Mouse (Mus musculus) splenic B cell, adult 2 months (primary cell): ENCODE results near the gene Mrpl44.
A peak's percentile ranks its signal among the peaks of the same experiment; 100 is the strongest.

Source experiments
- DNase-seq: peaks from one replicate; pipeline ENCODE4 v3.0.0-alpha.2; 2011; ENCODE audit warnings: low read depth, low spot score
- H3K27me3 ChIP-seq: 2 replicates; pipeline ENCODE4 v1.6.1; 2012; ENCODE audit warnings: mild to moderate bottlenecking, low read length, moderate library complexity, mixed read lengths; ENCODE audit not compliant: control insufficient read depth, poor library complexity, insufficient read depth, severe bottlenecking
- H3K36me3 ChIP-seq: 2 replicates; pipeline ENCODE4 v1.6.1; 2012; ENCODE audit warnings: mild to moderate bottlenecking, low read length, moderate library complexity, mixed read lengths; ENCODE audit not compliant: control insufficient read depth, poor library complexity, insufficient read depth, severe bottlenecking

Mrpl44 gene

GRCm38 (mm10) chr1:79775927-79776458 is at the start of gene Mrpl44, which contains the start of gene Wdfy1:
Mrpl44 (plus strand) TSS chr1:79776018.
Wdfy1 (minus strand) TSS chr1:79776143.
- DNase-seq, result peak; percentile 97
- Histone ChIP-seq H3K27me3 (no peaks in the 10 kb centered on the region), H3K36me3 (peaks cover 14% of the 10 kb centered on the region)

DNA sequence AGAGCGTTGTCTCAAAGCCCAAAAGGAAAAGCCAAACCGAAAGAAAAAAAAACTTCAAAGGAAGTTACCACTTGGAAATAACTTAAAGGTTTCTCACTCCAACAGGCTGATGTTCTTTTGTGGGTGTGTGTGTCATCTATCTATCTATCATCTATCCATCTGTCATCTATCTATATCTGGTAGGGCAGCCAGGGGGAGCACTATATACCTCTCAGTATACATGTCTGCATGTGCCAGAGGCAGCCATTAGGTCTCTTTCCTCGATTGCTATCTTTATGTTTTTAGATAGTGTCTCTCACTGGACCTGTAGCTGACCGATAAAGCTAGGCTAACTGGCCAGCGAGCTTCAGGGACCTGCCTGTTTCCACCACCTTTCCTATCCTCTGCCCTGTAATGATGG is 41.0 kb upstream of the Mrpl44 start:
- Histone ChIP-seq H3K27me3 (no peaks in the 10 kb centered on the region), H3K36me3 (peaks cover 2% of the 10 kb centered on the region; the same call in 1 of the 2 replicates)
- DNase-seq, result peak; percentile 52

GRCm38 (mm10) chr1:79736408-79736807 is 39.4 kb upstream of the Mrpl44 start:
- H3K36me3 ChIP-seq, result peaks cover 2% of the 10 kb centered on the region; the same call in 1 of the 2 replicates
- no peaks in the 10 kb centered on the region for H3K27me3 ChIP-seq
- DNase-seq, result no peak

DNA sequence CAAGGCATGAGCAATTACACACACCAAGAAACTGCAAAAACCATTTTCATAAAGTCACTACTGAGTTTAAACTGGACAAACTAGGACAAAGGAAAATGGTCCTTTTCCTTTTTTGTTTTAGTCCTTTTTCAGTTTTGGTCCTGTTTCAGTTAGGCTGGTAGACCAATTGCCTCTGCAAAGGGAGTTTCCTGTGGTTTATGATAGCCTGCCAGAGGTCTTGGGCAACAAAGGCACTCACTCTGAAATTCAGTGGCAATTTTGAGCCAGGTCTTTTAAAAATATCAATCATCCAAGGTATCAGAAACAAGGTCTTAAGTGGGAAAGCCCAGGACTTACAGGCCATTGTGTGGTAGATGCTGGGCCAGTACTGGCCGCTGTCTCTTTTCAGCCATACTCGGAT is 36.1 kb upstream of the Mrpl44 start:
- DNase-seq, result no peak
- peaks cover 2% of the 10 kb centered on the region; the same call in 1 of the 2 replicates for H3K36me3 ChIP-seq
- no peaks in the 10 kb centered on the region for H3K27me3 ChIP-seq

GRCm38 (mm10) chr1:79741002-79741401 is 34.8 kb upstream of the Mrpl44 start:
- Histone ChIP-seq H3K27me3 (no peaks in the 10 kb centered on the region), H3K36me3 (peaks cover 2% of the 10 kb centered on the region; the same call in 1 of the 2 replicates)
- no peak for DNase-seq

GRCm38 (mm10) chr1:79742949-79743348 is 32.9 kb upstream of the Mrpl44 start:
- no peak for DNase-seq
- peaks cover 2% of the 10 kb centered on the region; the same call in 1 of the 2 replicates for H3K36me3 ChIP-seq
- no peaks in the 10 kb centered on the region for H3K27me3 ChIP-seq

GRCm38 (mm10) chr1:79743385-79743784 is 32.4 kb upstream of the Mrpl44 start:
- no peak for DNase-seq
- Histone ChIP-seq H3K27me3 (no peaks in the 10 kb centered on the region), H3K36me3 (peaks cover 2% of the 10 kb centered on the region; the same call in 1 of the 2 replicates)

DNA sequence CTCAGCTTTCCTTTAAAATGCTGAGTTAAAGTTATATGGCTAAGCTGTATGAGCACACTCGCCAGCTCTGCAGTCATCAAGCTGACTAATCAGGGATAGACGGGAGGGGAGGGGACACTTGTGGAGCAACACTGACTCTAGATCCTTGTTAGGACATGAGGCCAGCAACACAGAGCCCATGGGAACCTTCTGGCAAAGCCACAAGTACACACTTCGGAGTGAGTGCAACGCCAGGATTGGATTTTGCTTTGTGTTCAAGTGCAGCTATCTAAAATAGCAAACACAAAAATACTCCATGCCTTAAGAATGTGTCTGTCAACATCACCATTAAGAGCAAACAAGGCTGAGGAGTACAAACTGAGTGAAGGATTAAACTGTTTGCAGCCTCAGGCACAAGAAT is 29.8 kb upstream of the Mrpl44 start:
- DNase-seq, result no peak
- Histone ChIP-seq H3K36me3 (no peaks in the 10 kb centered on the region), H3K27me3 (no peaks in the 10 kb centered on the region)

GRCm38 (mm10) chr1:79751186-79751585 is 24.6 kb upstream of the Mrpl44 start:
- Histone ChIP-seq H3K36me3 (no peaks in the 10 kb centered on the region), H3K27me3 (no peaks in the 10 kb centered on the region)
- DNase-seq, result no peak

- peak; percentile 67 for DNase-seq
- Histone ChIP-seq H3K27me3 (no peaks in the 10 kb centered on the region; the same call in 1 of the 2 replicates), H3K36me3 (no peaks in the 10 kb centered on the region)
These were observed 23.7 kb upstream of the Mrpl44 start for GRCm38 (mm10) chr1:79752015-79752695.

DNA sequence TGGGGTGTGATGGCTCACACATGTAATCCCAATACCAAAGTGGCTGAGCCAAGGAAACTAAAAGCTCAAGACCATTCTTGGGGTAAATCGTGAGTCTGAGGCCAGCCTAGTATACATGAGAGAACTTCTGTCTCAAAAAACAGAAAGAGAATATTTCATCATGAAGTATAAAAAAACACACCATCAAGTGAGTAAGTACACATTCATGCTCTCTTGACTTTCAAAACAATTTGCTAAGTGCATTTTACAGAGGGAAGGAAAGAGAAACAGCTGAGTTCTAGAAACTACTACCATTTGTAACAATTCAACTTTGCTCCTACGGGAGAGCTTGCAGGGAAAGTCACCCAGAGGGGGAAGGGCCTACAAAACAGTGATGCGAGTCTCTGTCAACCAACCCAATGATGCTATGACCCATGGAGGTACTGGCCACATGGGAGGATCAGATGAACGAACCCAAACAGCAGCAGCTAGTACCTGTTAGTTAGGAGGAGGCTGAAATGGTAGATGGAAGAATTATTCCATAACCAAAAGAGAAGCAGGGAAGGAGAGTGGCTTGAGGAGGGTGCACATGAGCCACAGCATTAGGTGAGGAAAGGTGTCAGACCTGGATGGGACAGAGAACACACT is 23.0 kb upstream of the Mrpl44 start:
- H3K36me3 ChIP-seq, result no peaks in the 10 kb centered on the region
- H3K27me3 ChIP-seq, result no peaks in the 10 kb centered on the region; the same call in 1 of the 2 replicates
- DNase-seq, result no peak

DNA sequence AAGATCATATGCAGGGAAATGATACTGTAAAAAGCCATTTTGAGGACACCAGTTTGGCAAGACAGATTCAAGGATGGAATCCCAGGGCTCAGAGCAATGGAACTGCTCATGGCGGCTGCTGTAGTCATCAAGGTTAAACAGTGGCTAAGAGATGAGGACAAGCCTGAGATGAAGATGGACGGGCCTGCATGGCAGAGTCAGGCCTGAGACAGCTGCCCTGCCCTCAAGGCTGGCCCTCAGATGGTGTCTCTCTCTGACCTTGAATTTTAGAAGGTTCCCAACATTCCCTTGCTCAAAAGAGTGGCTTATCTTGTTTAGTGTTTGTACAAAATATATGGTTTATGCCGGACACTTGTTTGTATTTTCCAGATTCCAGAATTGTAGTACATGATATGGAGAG is 22.4 kb upstream of the Mrpl44 start:
- DNase-seq, result no peak
- no peaks in the 10 kb centered on the region; the same call in 1 of the 2 replicates for H3K27me3 ChIP-seq
- H3K36me3 ChIP-seq, result no peaks in the 10 kb centered on the region

DNA sequence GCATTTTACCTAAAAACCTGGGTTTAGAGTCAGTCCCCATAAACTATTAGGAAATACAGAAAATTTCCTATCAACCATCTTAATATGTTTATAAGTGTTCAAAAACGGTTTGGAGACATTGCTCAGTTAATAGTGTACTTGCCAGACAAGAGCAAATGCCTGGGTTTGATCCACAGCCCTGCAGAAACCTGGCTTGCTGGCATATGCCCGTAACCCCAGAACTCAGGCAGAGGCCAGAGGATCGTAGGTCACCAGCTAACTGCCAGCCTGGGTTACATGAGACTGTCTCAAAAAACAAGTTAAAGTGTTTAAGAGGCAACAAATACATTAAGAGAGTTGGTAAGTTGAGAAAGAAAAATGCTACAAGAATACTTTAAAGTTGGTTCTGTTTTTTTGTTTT is 20.9 kb upstream of the Mrpl44 start:
- no peaks in the 10 kb centered on the region for H3K36me3 ChIP-seq
- no peak for DNase-seq
- no peaks in the 10 kb centered on the region; the same call in 1 of the 2 replicates for H3K27me3 ChIP-seq

GRCm38 (mm10) chr1:79755376-79755775 is 20.4 kb upstream of the Mrpl44 start:
- H3K27me3 ChIP-seq, result no peaks in the 10 kb centered on the region; the same call in 1 of the 2 replicates
- no peak for DNase-seq
- H3K36me3 ChIP-seq, result no peaks in the 10 kb centered on the region

DNA sequence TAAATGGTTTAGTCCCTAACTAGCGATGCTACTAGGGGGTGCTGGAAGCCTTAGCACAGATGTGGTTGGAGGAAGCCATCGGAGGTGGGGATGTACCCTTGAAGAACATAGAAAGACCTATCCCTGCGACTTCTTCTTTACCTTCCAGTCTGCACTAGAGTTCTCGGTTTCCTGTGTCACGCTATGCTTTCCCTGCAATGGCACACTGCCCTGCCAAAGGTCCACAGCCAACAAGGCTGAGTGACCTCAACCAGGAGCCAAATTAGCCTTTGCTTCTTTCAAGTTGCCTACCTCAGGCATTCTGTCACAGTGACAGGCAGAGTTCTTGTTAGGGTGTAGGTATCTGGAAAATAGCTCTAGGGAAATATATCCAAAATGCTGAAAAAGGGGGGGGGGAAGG is 19.4 kb upstream of the Mrpl44 start:
- no peaks in the 10 kb centered on the region; the same call in 1 of the 2 replicates for H3K27me3 ChIP-seq
- no peak for DNase-seq
- no peaks in the 10 kb centered on the region for H3K36me3 ChIP-seq
